Mouse (Mus musculus) CH12.LX (cell line): ENCODE data around the gene Tmtc1.

Experiments
- CHD2 ChIP-seq: IDR thresholded peaks from 2 replicates; pipeline ENCODE4 v1.6.1; 2011; ENCODE audit warnings: low read length, improper control_type of control experiment
- CTCF ChIP-seq, 2 experiments: IDR thresholded peaks in 1 of 2; conservative IDR thresholded peaks in 1 of 2; 2 replicates each; pipeline ENCODE4 v1.5.1; 2011 to 2012; ENCODE audit warnings: low read depth in 2 of 2, low read length in 2 of 2, improper control_type of control experiment in 1 of 2, inconsistent platforms in 1 of 2, mild to moderate bottlenecking in 1 of 2, moderate library complexity in 1 of 2
- E2F4 ChIP-seq: IDR thresholded peaks from 2 replicates; pipeline ENCODE4 v1.6.1; 2011; ENCODE audit warnings: low read depth, low read length, improper control_type of control experiment; ENCODE audit not compliant: insufficient replicate concordance
- EP300 ChIP-seq: IDR thresholded peaks from 2 replicates; pipeline ENCODE4 v1.6.1; 2011; ENCODE audit warnings: low read length, improper control_type of control experiment
- MAFK ChIP-seq: IDR thresholded peaks from 2 replicates; pipeline ENCODE4 v1.6.1; 2011; ENCODE audit warnings: low read length, improper control_type of control experiment; ENCODE audit not compliant: insufficient replicate concordance
- MAZ ChIP-seq: IDR thresholded peaks from 2 replicates; pipeline ENCODE4 v1.6.1; 2012; ENCODE audit warnings: low read depth, mild to moderate bottlenecking, inconsistent platforms, low read length, improper control_type of control experiment, moderate library complexity
- MEF2A ChIP-seq: IDR thresholded peaks from 2 replicates; pipeline ENCODE4 v1.6.1; 2014; ENCODE audit warnings: low read depth, mild to moderate bottlenecking, inconsistent platforms, low read length, improper control_type of control experiment, borderline replicate concordance
- MXI1 ChIP-seq: IDR thresholded peaks from 2 replicates; pipeline ENCODE4 v1.6.1; 2011; ENCODE audit warnings: mild to moderate bottlenecking, low read depth, low read length, improper control_type of control experiment
- POLR2A ChIP-seq: IDR thresholded peaks from 2 replicates; pipeline ENCODE4 v1.6.1; 2011; ENCODE audit warnings: low read depth, mild to moderate bottlenecking, improper control_type of control experiment, low read length
- POLR2AphosphoS2 ChIP-seq: IDR thresholded peaks from 2 replicates; pipeline ENCODE4 v1.6.1; 2011; ENCODE audit warnings: low read depth, low read length, improper control_type of control experiment
- RCOR1 ChIP-seq: conservative IDR thresholded peaks from 2 replicates; pipeline ENCODE4 v1.6.1; 2012; ENCODE audit warnings: low read depth, mild to moderate bottlenecking, inconsistent platforms, low read length, improper control_type of control experiment
- USF1 ChIP-seq: IDR thresholded peaks from 2 replicates; pipeline ENCODE4 v1.6.1; 2014; ENCODE audit warnings: low read depth, mild to moderate bottlenecking, inconsistent platforms, low read length, improper control_type of control experiment
- ZC3H11A ChIP-seq: IDR thresholded peaks from 2 replicates; pipeline ENCODE4 v1.6.1; 2012; ENCODE audit warnings: low read depth, mild to moderate bottlenecking, inconsistent platforms, low read length, improper control_type of control experiment
- ZKSCAN1 ChIP-seq: IDR thresholded peaks from 2 replicates; pipeline ENCODE4 v1.6.1; 2012; ENCODE audit warnings: low read depth, inconsistent platforms, low read length, improper control_type of control experiment, borderline replicate concordance

- TF ChIP-seq CHD2 (no peak), CTCF (conservative IDR thresholded peaks at IDR 0.05 in 1 of 2, IDR thresholded peaks at IDR 0.05 in 1 of 2; ENCODE audit: low read depth in 2 of 2, low read length in 2 of 2) (no peak), MAZ (no peak), EP300 (no peak), POLR2A (no peak), ZC3H11A (no peak), USF1 (no peak), ZKSCAN1 (no peak), E2F4 (no peak), RCOR1 (no peak), MAFK (no peak), POLR2AphosphoS2 (no peak), MEF2A (no peak), MXI1 (no peak)
Observed at GRCm38 (mm10) chr6:148218235-148219076, 225.7 kb downstream of the Tmtc1 start.
